Mouse (Mus musculus) C2C12 (cell line): ENCODE results near the gene Mrnip. TPM values are rescaled to one million over a fixed set of nuclear protein-coding genes. Genes with fewer than 3 reads are reported as not detected.

Source experiments
- H3K27me3 ChIP-seq: one replicate; pipeline ENCODE4 v1.6.1; 2011; ENCODE audit not compliant: control insufficient read depth, insufficient read depth, insufficient read length
- H3K36me3 ChIP-seq: one replicate; pipeline ENCODE4 v1.6.1; 2011; ENCODE audit not compliant: control insufficient read depth, insufficient read depth
- H3K4me3 ChIP-seq: one replicate; pipeline ENCODE4 v1.5.1; 2011; ENCODE audit warnings: mild to moderate bottlenecking, control low read depth; ENCODE audit not compliant: poor library complexity, insufficient read depth, severe bottlenecking
- H3K79me2 ChIP-seq: one replicate; pipeline ENCODE4 v1.6.1; 2011; ENCODE audit not compliant: control insufficient read depth, insufficient read depth
- H3K79me3 ChIP-seq: one replicate; pipeline ENCODE4 v1.6.1; 2011; ENCODE audit warnings: low read depth, control low read depth
- H3ac ChIP-seq: one replicate; pipeline ENCODE3; 2011; ENCODE audit warnings: low read depth; ENCODE audit not compliant: control insufficient read depth, insufficient read length
- CEBPB ChIP-seq: IDR thresholded peaks from one replicate; pipeline ENCODE4 v1.6.1; 2011; ENCODE audit warnings: low read depth, mild to moderate bottlenecking, control low read depth, moderate library complexity
- CTCF ChIP-seq: IDR thresholded peaks from one replicate; pipeline ENCODE4 v1.5.1; 2011; ENCODE audit not compliant: control insufficient read depth, insufficient read depth, insufficient read length
- FOSL1 ChIP-seq: IDR thresholded peaks from one replicate; pipeline ENCODE4 v1.8.0; 2011; ENCODE audit warnings: mild to moderate bottlenecking, low read length; ENCODE audit not compliant: poor library complexity, insufficient read depth, severe bottlenecking
- MAX ChIP-seq: IDR thresholded peaks from one replicate; pipeline ENCODE4 v1.6.1; 2011; ENCODE audit warnings: mild to moderate bottlenecking, control low read depth
- MYOD1 ChIP-seq: IDR thresholded peaks from one replicate; pipeline ENCODE4 v1.6.1; 2011; ENCODE audit warnings: low read depth; ENCODE audit not compliant: control insufficient read depth, insufficient read length
- MYOG ChIP-seq: IDR thresholded peaks from one replicate; pipeline ENCODE4 v1.6.1; 2011; ENCODE audit not compliant: control insufficient read depth, insufficient read length; ENCODE audit errors: extremely low read depth
- USF1 ChIP-seq: IDR thresholded peaks from one replicate; pipeline ENCODE4 v1.6.1; 2011; ENCODE audit warnings: low read depth, mild to moderate bottlenecking, control low read depth, moderate library complexity
- polyA plus RNA-seq: library from polyadenylated mRNA; unstranded; fragments of >200 nt; fragmentation: generic; extraction: Trizol; gene quantifications from one replicate; pipeline ENCODE4 v1.2.1, GENCODE M21; 2012; ENCODE audit warnings: missing spikeins

Gene Mrnip
- polyA plus RNA-seq, 1 experiment = 4.7 TPM

DNA sequence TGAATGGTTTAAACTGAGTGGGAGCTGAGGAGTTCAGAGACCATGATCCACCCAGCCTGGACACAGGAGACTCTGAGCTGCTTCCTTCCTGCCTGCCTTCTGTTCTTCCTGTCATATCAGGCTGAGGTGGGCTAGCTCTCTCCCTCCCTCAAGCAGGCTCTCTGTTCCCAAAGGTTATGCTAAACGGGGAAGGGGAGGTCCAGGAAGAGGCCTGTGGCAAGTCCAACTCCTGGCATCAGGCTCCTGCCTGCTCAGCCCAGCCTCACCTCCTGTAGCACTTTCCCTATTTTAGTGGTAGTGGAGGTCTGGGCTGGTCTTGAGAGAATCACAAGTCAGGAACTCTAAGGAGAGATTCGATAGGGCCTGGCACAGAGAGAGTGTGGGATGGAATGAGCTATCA lies 52.2 kb downstream of the Mrnip start:
- Histone ChIP-seq H3K79me3 (peaks cover 42% of the 10 kb centered on the region), H3K36me3 (peaks cover 40% of the 10 kb centered on the region)
- TF ChIP-seq MAX (no peak), MYOD1 (no peak), USF1 (no peak), MYOG (no peak), CEBPB (no peak), FOSL1 (no peak), CTCF (no peak)

DNA sequence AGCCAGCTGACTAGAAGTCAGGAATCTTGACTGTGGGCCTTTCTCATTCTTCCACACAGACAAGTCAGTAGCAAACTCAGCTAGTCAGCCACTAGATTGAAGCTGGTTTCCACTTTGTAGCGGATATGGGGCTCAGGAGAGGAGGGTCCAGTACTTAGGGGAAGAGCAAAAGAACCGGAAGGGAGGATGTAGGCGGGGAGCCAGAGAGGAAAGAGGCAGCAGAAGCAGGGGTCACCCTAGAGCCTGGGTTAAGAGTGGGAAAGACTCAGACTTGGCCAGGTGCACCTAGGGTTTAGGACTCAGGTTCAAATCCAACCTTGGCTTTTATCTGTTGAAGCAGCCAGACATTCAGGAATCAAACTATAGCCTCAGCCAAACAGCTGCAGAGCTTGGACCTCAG lies 53.0 kb downstream of the Mrnip start:
- TF ChIP-seq USF1 (no peak), FOSL1 (no peak), MYOG (no peak), CEBPB (no peak), CTCF (no peak), MYOD1 (no peak), MAX (no peak)
- peak overlapping the region; percentile 82 for H3K4me3 ChIP-seq
- H3ac ChIP-seq = no peak overlapping the region
- peaks cover 40% of the 10 kb centered on the region for H3K36me3 ChIP-seq
- peaks cover 42% of the 10 kb centered on the region for H3K79me3 ChIP-seq
- peaks cover 92% of the 10 kb centered on the region for H3K79me2 ChIP-seq
- no peaks in the 10 kb centered on the region for H3K27me3 ChIP-seq

More for the DNA sequence above, 52.2 kb downstream of the Mrnip start:
- H3K27me3 ChIP-seq = no peaks in the 10 kb centered on the region
- peaks cover 91% of the 10 kb centered on the region for H3K79me2 ChIP-seq
- H3ac ChIP-seq = peak overlapping the region; percentile 94
- H3K4me3 ChIP-seq = peak overlapping the region; percentile 82

DNA sequence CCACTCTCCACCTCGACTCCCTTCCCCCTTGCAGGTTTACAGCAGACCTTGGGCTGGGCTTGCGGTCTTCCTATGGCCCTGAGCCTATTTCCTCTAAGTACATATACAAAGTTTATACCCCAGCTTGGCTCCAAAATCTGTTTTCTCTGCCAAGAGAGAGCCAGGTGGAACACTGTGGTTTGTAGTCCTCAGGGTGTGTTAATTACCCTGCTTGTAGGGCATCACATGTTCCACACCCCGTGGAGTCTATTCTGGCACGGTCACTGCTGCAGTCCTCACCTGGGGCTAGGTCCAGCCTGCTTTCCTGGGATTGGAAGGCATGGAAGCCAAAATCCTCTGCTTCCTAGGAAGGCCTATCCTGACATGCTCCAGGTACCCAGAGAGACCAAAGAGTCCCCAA lies 53.5 kb downstream of the Mrnip start:
- no peaks in the 10 kb centered on the region for H3K27me3 ChIP-seq
- peaks cover 87% of the 10 kb centered on the region for H3K79me2 ChIP-seq
- TF ChIP-seq USF1 (no peak), FOSL1 (no peak), MYOD1 (no peak), MAX (no peak), MYOG (no peak), CTCF (no peak), CEBPB (no peak)
- H3K36me3 ChIP-seq = peaks cover 41% of the 10 kb centered on the region
- H3K4me3 ChIP-seq = no peak overlapping the region
- H3K79me3 ChIP-seq = peaks cover 42% of the 10 kb centered on the region
- H3ac ChIP-seq = no peak overlapping the region

DNA sequence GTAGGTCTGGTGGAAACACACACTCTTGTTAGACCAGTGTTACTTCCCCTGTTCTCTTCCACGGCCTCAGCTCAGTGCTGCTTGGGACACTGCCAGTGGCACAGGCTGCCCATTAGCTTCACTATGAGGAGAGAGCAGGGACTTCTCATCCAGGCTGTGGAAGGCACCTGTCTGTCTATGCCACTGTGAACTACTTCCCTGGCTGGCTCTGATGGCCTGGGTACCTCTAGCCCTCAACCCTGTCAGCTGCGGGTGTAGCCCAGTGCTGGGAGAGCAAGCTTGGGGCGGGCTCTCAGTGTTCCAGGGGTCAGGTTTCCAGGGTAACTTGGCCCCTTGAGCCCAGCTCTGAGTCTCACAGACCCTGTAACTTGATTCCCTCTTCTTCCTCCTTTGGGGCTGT lies 54.5 kb downstream of the Mrnip start:
- no peaks in the 10 kb centered on the region for H3K27me3 ChIP-seq
- peaks cover 42% of the 10 kb centered on the region for H3K79me3 ChIP-seq
- TF ChIP-seq MYOD1 (no peak), CTCF (no peak), MAX (no peak), USF1 (no peak), MYOG (no peak), FOSL1 (no peak), CEBPB (no peak)
- H3ac ChIP-seq = peak overlapping the region; percentile 34
- H3K36me3 ChIP-seq = peaks cover 52% of the 10 kb centered on the region
- H3K4me3 ChIP-seq = no peak overlapping the region
- peaks cover 77% of the 10 kb centered on the region for H3K79me2 ChIP-seq

DNA sequence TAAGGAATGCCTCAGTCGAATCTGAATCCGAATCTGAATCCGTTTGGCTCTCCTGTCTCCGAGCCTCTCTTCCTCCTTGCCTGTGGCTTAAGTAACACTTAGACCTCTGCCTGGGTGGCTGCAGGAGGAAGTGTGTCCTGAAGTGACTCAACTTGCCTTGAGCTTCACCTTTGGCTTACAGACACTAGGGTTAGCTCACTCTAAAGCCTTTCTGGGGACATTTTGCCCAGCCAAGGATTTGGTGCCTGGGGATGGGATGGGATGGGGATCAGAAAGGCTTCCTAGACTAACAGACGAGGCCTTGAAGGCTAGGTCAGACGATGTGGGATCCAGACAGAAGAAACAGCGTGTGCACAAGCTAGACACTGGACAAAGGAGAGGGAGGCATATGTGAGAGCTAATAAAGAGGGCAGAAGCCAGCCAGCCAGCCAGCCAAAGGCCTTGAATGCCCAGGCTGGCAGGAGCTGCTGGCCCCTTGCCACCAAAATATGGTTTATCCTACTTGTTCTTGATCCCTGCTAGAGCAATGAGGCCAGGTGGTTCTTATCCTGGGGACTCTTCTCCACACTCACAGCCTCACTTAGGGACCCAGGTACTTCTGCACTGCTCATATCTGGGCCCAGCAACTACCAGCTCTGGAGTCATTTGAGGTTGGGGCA lies 55.1 kb downstream of the Mrnip start:
- Histone ChIP-seq H3K36me3 (peaks cover 58% of the 10 kb centered on the region), H3K4me3 (no peak overlapping the region), H3ac (no peak overlapping the region), H3K79me2 (peaks cover 70% of the 10 kb centered on the region), H3K27me3 (no peaks in the 10 kb centered on the region), H3K79me3 (peaks cover 40% of the 10 kb centered on the region)
- TF ChIP-seq CTCF (no peak), FOSL1 (no peak), MYOD1 (no peak), MYOG (no peak), USF1 (no peak), MAX (no peak), CEBPB (no peak)
